Mouse (Mus musculus) granulocyte monocyte progenitor cell, adult 5-6 weeks (primary cell): Measurements from ENCODE around the gene Ddx60. TPM values are rescaled to one million over a fixed set of nuclear protein-coding genes. Genes with fewer than 3 reads are reported as not detected.
"Not testable (repeated sequence)": the region's sequence is repeated elsewhere in the genome, so short reads cannot be mapped to it uniquely, and the experiment has no call there.

Experiments
- ATAC-seq: replicated peaks from 2 replicates; pipeline ENCODE4 v1.8.0; 2016; ENCODE audit warnings: mild to moderate bottlenecking, moderate TSS enrichment, inconsistent platforms; ENCODE audit not compliant: poor library complexity, severe bottlenecking
- total RNA-seq, 2 experiments: library from RNA; stranded (forward) in 1 of 2; stranded (reverse) in 1 of 2; fragments of 200-712, 200-1000 nt in 1 of 2; fragments of >200 nt in 1 of 2; fragmentation: Nextera tagmentation in 1 of 2; gene quantifications; 2 replicates each; pipeline ENCODE4 v1.2.3; 2014 to 2017

The Ddx60 gene
- total RNA-seq (2014; fragmentation: Nextera tagmentation) (0.82 and 3.1 TPM in 2 replicates), total RNA-seq (2017) (3.3 and 4.7 TPM in 2 replicates)

- peak; percentile 89 for ATAC-seq
Measured at GRCm38 (mm10) chr8:61927777-61928494, at the start of gene Ddx60. Ddx60 (plus strand) TSS chr8:61928087.

- ATAC-seq, result peak; percentile 75
Measured at GRCm38 (mm10) chr8:61894062-61894461, 33.8 kb upstream of the Ddx60 start.

- ATAC-seq, result peak; percentile 87
Measured at GRCm38 (mm10) chr8:61896742-61897141, 31.1 kb upstream of the Ddx60 start.

- peak; percentile 34 for ATAC-seq
Measured at GRCm38 (mm10) chr8:61897402-61897801, 30.5 kb upstream of the Ddx60 start.

- ATAC-seq, result no peak
Measured at GRCm38 (mm10) chr8:61901028-61901717, 26.7 kb upstream of the Ddx60 start.

GRCm38 (mm10) chr8:61902521-61902920, 25.4 kb upstream of the Ddx60 start, which contains the start of gene Palld:
Palld (minus strand) TSS chr8:61902690.
- ATAC-seq, result no peak

- peak; percentile 70 for ATAC-seq
Measured at GRCm38 (mm10) chr8:61908303-61909215, 19.3 kb upstream of the Ddx60 start.

- ATAC-seq, result no peak
Measured at GRCm38 (mm10) chr8:61909313-61909712, 18.6 kb upstream of the Ddx60 start.

- peak; percentile 64 for ATAC-seq
Measured at GRCm38 (mm10) chr8:61912817-61913216, 15.1 kb upstream of the Ddx60 start.

- ATAC-seq, result no peak
Measured at GRCm38 (mm10) chr8:61913957-61914356, 13.9 kb upstream of the Ddx60 start.

GRCm38 (mm10) chr8:61917287-61917686, 10.6 kb upstream of the Ddx60 start:
- ATAC-seq, result no peak

GRCm38 (mm10) chr8:61919145-61919788, 8.6 kb upstream of the Ddx60 start:
- no peak for ATAC-seq

- ATAC-seq, result peak; percentile 97
Measured at GRCm38 (mm10) chr8:61920389-61920788, 7.5 kb upstream of the Ddx60 start.

- no peak for ATAC-seq
Measured at GRCm38 (mm10) chr8:61921454-61922054, 6.3 kb upstream of the Ddx60 start.

GRCm38 (mm10) chr8:61924518-61924917, 3.4 kb upstream of the Ddx60 start:
- no peak for ATAC-seq

- ATAC-seq, result no peak
Measured at GRCm38 (mm10) chr8:61933243-61933642, 5.4 kb downstream of the Ddx60 start.

GRCm38 (mm10) chr8:61937576-61937975, 9.7 kb downstream of the Ddx60 start:
- no peak for ATAC-seq

GRCm38 (mm10) chr8:61964591-61965375, 36.9 kb downstream of the Ddx60 start:
- ATAC-seq, result not testable (repeated sequence)

- no peak for ATAC-seq
Measured at GRCm38 (mm10) chr8:61969581-61969980, 41.7 kb downstream of the Ddx60 start.
